Comparison of ENCODE assay signal across 10 mouse cellular contexts in genomic region chr3:108940001-108940633, GRCm38 (mm10). TPM values are rescaled to one million over a fixed set of nuclear protein-coding genes. Genes with fewer than 3 reads are reported as not detected.
DNase-seq lines count a peak whose midpoint lies in the region; ATAC-seq and TF ChIP-seq lines count a peak whose summit lies in the region.
"Had no signal": no experiment of that assay in that cellular context is flagged by ENCODE, and none has a peak within 500 bp of the region (broad histone marks: within the 10 kb centered on the region; RNA-seq: fewer than 3 reads in every experiment).

TSS of gene Gm9857 (minus strand) at chr3:108940445.

- DNase-seq in gastrocnemius, adult 2 months, result no peak
- no peak for DNase-seq in gastrocnemius, postnatal 36 days
- DNase-seq in ES-CJ7 (ENCODE audit: low read depth, low spot score), result peak; percentile 41
- no peak for DNase-seq in liver, embryonic 13.5 days
- DNase-seq in adrenal gland, postnatal 4 days (ENCODE audit: low spot score in 2 of 2), result no peak
- no peak for DNase-seq in urinary bladder, postnatal 36 days (ENCODE audit: low spot score in 2 of 2)

- peak within 1 kb of the TSS; percentile 41 for H3K9ac ChIP-seq in forebrain, embryonic 16.5 days (replicated peaks; ENCODE audit: low read depth, low read length)
- H3K9ac ChIP-seq in liver, embryonic 13.5 days, result no peak within 1 kb of the TSS

- H3K4me2 ChIP-seq in forebrain, embryonic 16.5 days (ENCODE audit: low read length), result peak within 1 kb of the TSS; percentile 56
- H3K4me2 ChIP-seq in liver, embryonic 13.5 days, result peak within 1 kb of the TSS; percentile 53

- WGBS in forebrain, embryonic 16.5 days, result 52% methylated on average over 43 of the region's 59 CpGs
- 47% methylated on average over 53 of the region's 59 CpGs for WGBS in liver, embryonic 13.5 days (ENCODE audit: insufficient replicate concordance)
- 49% methylated on average over 59 of the region's 59 CpGs for WGBS in small intestine, adult 2 months

- no peaks in the 10 kb centered on the region for H3K9me3 ChIP-seq in forebrain, embryonic 16.5 days (ENCODE audit: control insufficient read depth, low read length)
- no peaks in the 10 kb centered on the region for H3K9me3 ChIP-seq in liver, embryonic 13.5 days (replicated peaks)

- TF ChIP-seq POLR2A in small intestine, adult 2 months (IDR thresholded peaks at IDR 0.05; ENCODE audit: low read depth, low read length), result no peak

- ATAC-seq in forebrain, embryonic 16.5 days, result peak; percentile 83
- ATAC-seq in liver, embryonic 13.5 days (ENCODE audit: low read depth), result no peak

- intact Hi-C loops in gastrocnemius, adult 2 months (cut with DNase I), result no loop called here
- intact Hi-C loops in gastrocnemius, postnatal 36 days (cut with DNase I), result no loop called here

- no peak for TF ChIP-seq CTCF in gastrocnemius, adult 2 months (IDR thresholded peaks at IDR 0.05)
- no peak for TF ChIP-seq CTCF in small intestine, adult 2 months (IDR thresholded peaks at IDR 0.05; ENCODE audit: extremely low read depth, insufficient read length, insufficient replicate concordance, low read depth, low read length)

- H3K36me3 ChIP-seq in forebrain, embryonic 16.5 days (ENCODE audit: control insufficient read depth, insufficient read depth), result no peaks in the 10 kb centered on the region
- H3K36me3 ChIP-seq in liver, embryonic 13.5 days, result no peaks in the 10 kb centered on the region
- H3K36me3 ChIP-seq in small intestine, adult 2 months (ENCODE audit: control insufficient read depth, insufficient read depth, low read length), result no peaks in the 10 kb centered on the region
- H3K36me3 ChIP-seq: G1E had no signal

- no peaks in the 10 kb centered on the region for H3K4me1 ChIP-seq in forebrain, embryonic 16.5 days (replicated peaks; ENCODE audit: control insufficient read depth, insufficient read depth, low read length)
- H3K4me1 ChIP-seq in liver, embryonic 13.5 days (replicated peaks), result 0 out of 2 replicates have a peak, but pooled peaks cover 6% of the 10 kb centered on the region
- peaks cover 4% of the 10 kb centered on the region; the same call in 1 of the 2 replicates for H3K4me1 ChIP-seq in small intestine, adult 2 months (ENCODE audit: control insufficient read depth, insufficient read depth, insufficient read length, low read length)

- no peak within 1 kb of the TSS for H3K27ac ChIP-seq in gastrocnemius, adult 2 months
- H3K27ac ChIP-seq in forebrain, embryonic 16.5 days (ENCODE audit: low read length), result no peak within 1 kb of the TSS
- H3K27ac ChIP-seq in liver, embryonic 13.5 days, result no peak within 1 kb of the TSS
- no peak within 1 kb of the TSS for H3K27ac ChIP-seq in small intestine, adult 2 months (ENCODE audit: insufficient read depth, low read depth, low read length)

- H3K27me3 ChIP-seq in forebrain, embryonic 16.5 days (replicated peaks; ENCODE audit: control insufficient read depth, insufficient read depth, low read length), result no peaks in the 10 kb centered on the region
- H3K27me3 ChIP-seq in liver, embryonic 13.5 days, result no peaks in the 10 kb centered on the region
- H3K27me3 ChIP-seq in small intestine, adult 2 months (ENCODE audit: control insufficient read depth, insufficient read depth, low read length), result no peaks in the 10 kb centered on the region

- peak within 1 kb of the TSS; percentile 42 for H3K4me3 ChIP-seq in gastrocnemius, adult 2 months
- H3K4me3 ChIP-seq in forebrain, embryonic 16.5 days (replicated peaks; ENCODE audit: low read length), result peak within 1 kb of the TSS; percentile 42
- H3K4me3 ChIP-seq in liver, embryonic 13.5 days (replicated peaks), result peak within 1 kb of the TSS; percentile 25; the same call in 1 of the 2 replicates
- H3K4me3 ChIP-seq in small intestine, adult 2 months (ENCODE audit: low read depth, low read length), result peak within 1 kb of the TSS; percentile 23

RNA-seq across cellular contexts. Expression of gene Gm9857, which starts in this region (rescaled TPM):
- total RNA-seq in gastrocnemius, adult 2 months (2021), result not detected
- total RNA-seq in gastrocnemius, postnatal 36 days (2021), result not detected
- 0.71 and 1.3 TPM in 2 replicates for polyA plus RNA-seq in forebrain, embryonic 16.5 days (2015; fragmentation: Nextera tagmentation; extraction: Ambion mirVana)
- not detected in 2 replicates for polyA plus RNA-seq in liver, embryonic 13.5 days (2015; fragmentation: Nextera tagmentation; extraction: Ambion mirVana)
- not detected in 2 replicates for polyA plus RNA-seq in small intestine, adult 2 months (2012; rRNA removed)
- total RNA-seq in adrenal gland, postnatal 4 days (2021), result not detected
- total RNA-seq: G1E; hematopoietic stem cell, adult 5-6 weeks had no signal
- polyA plus RNA-seq: G1E had no signal
